Mouse (Mus musculus) MEL (cell line): ENCODE measurements around the gene Ranbp10. TPM values are rescaled to one million over a fixed set of nuclear protein-coding genes. Genes with fewer than 3 reads are reported as not detected.
"Not testable (repeated sequence)": the region's sequence is repeated elsewhere in the genome, so short reads cannot be mapped to it uniquely, and the experiment has no call there.

ENCODE experiments used
- DNase-seq: peaks from one replicate; pipeline ENCODE4 v3.0.0; 2011; ENCODE audit warnings: low read depth, low spot score
- H3K27ac ChIP-seq: 2 replicates; pipeline ENCODE4 v1.5.1; 2012; ENCODE audit warnings: low read depth, mild to moderate bottlenecking, control low read depth, low read length, moderate library complexity; ENCODE audit not compliant: control insufficient read depth
- H3K27me3 ChIP-seq, 2 experiments: fragments of 150-350 bp in 1 of 2; sonication (generic) in 1 of 2; 2 replicates each; pipeline ENCODE4 v1.6.1; 2012; ENCODE audit warnings: low read length in 2 of 2, mild to moderate bottlenecking in 2 of 2, improper control_type of control experiment in 1 of 2, moderate library complexity in 1 of 2; ENCODE audit not compliant: insufficient read depth in 2 of 2, control insufficient read depth in 1 of 2
- H3K36me3 ChIP-seq, 2 experiments: 2 replicates each; pipeline ENCODE4 v1.6.1; 2012 to 2014; ENCODE audit warnings: low read length in 2 of 2, improper control_type of control experiment in 1 of 2, inconsistent platforms in 1 of 2, mild to moderate bottlenecking in 1 of 2; ENCODE audit not compliant: insufficient read depth in 2 of 2, control insufficient read depth in 1 of 2
- H3K4me1 ChIP-seq, 2 experiments: fragments of 150-350 bp in 1 of 2; sonication (generic) in 1 of 2; 2 replicates each; pipeline ENCODE4 v1.6.1; 2012; ENCODE audit warnings: low read length in 2 of 2, improper control_type of control experiment in 1 of 2, mild to moderate bottlenecking in 1 of 2; ENCODE audit not compliant: insufficient read depth in 2 of 2, control insufficient read depth in 1 of 2
- H3K4me3 ChIP-seq, 2 experiments: fragments of 150-350 bp in 1 of 2; sonication (generic) in 1 of 2; 2 replicates each; pipeline ENCODE4 v1.5.1; 2012; ENCODE audit warnings: low read depth in 2 of 2, low read length in 2 of 2, mild to moderate bottlenecking in 2 of 2, moderate library complexity in 2 of 2, control low read depth in 1 of 2, improper control_type of control experiment in 1 of 2; ENCODE audit not compliant: control insufficient read depth in 1 of 2, insufficient read depth in 1 of 2
- H3K79me2 ChIP-seq: 2 replicates; pipeline ENCODE4 v1.6.1; 2012; ENCODE audit warnings: mild to moderate bottlenecking, low read length, moderate library complexity; ENCODE audit not compliant: control insufficient read depth, poor library complexity, insufficient read depth
- H3K9ac ChIP-seq: 2 replicates; pipeline ENCODE4 v1.6.1; 2012; ENCODE audit warnings: low read depth, mild to moderate bottlenecking, control low read depth, low read length, moderate library complexity; ENCODE audit not compliant: control insufficient read depth, poor library complexity, severe bottlenecking
- H3K9me3 ChIP-seq: fragments of 150-350 bp; sonication (generic); replicated peaks from 2 replicates; pipeline ENCODE4 v1.6.1; 2012; ENCODE audit warnings: mild to moderate bottlenecking, low read length, improper control_type of control experiment, moderate library complexity; ENCODE audit not compliant: insufficient read depth
- ETS1 ChIP-seq: IDR thresholded peaks from 2 replicates; pipeline ENCODE4 v1.6.1; 2012; ENCODE audit warnings: low read depth, mild to moderate bottlenecking, inconsistent platforms, low read length, improper control_type of control experiment, moderate library complexity
- GABPA ChIP-seq: IDR thresholded peaks from 2 replicates; pipeline ENCODE4 v1.6.1; 2012; ENCODE audit warnings: low read depth, mild to moderate bottlenecking, inconsistent platforms, low read length, improper control_type of control experiment, moderate library complexity
- HCFC1 ChIP-seq: IDR thresholded peaks from 2 replicates; pipeline ENCODE4 v1.6.1; 2012; ENCODE audit warnings: low read depth, mild to moderate bottlenecking, inconsistent platforms, low read length, improper control_type of control experiment, moderate library complexity
- MXI1 ChIP-seq: IDR thresholded peaks from 2 replicates; pipeline ENCODE4 v1.6.1; 2011; ENCODE audit warnings: mild to moderate bottlenecking, low read depth, low read length, improper control_type of control experiment
- MYC ChIP-seq: IDR thresholded peaks from 2 replicates; pipeline ENCODE4 v1.6.1; 2011; ENCODE audit warnings: low read depth, mild to moderate bottlenecking, low read length, improper control_type of control experiment, moderate library complexity
- RAD21 ChIP-seq: IDR thresholded peaks from 2 replicates; pipeline ENCODE4 v1.6.1; 2011; ENCODE audit warnings: mild to moderate bottlenecking, low read depth, low read length, improper control_type of control experiment
- TAL1 ChIP-seq: IDR thresholded peaks from 2 replicates; pipeline ENCODE4 v1.6.1; 2012; ENCODE audit warnings: mild to moderate bottlenecking, inconsistent platforms, low read length, moderate library complexity, mixed read lengths
- TCF12 ChIP-seq: IDR thresholded peaks from 2 replicates; pipeline ENCODE4 v1.6.1; 2014; ENCODE audit warnings: low read depth, mild to moderate bottlenecking, inconsistent platforms, low read length, improper control_type of control experiment, moderate library complexity
- ZMIZ1 ChIP-seq: IDR thresholded peaks from 2 replicates; pipeline ENCODE4 v1.6.1; 2012; ENCODE audit warnings: low read depth, mild to moderate bottlenecking, inconsistent platforms, low read length, improper control_type of control experiment, moderate library complexity
- polyA plus RNA-seq, 2 experiments: library from polyadenylated mRNA; stranded (reverse) in 1 of 2; unstranded in 1 of 2; fragments of >175 nt in 1 of 2; fragments of >200 nt in 1 of 2; gene quantifications; 2 replicates each; pipeline versions ENCODE4 v1.2.1 to v1.2.4; 2012; ENCODE audit warnings: low replicate concordance in 2 of 2, low read depth in 1 of 2; ENCODE audit not compliant: insufficient read length in 2 of 2, insufficient read depth in 1 of 2, missing spikeins in 1 of 2
- total RNA-seq: library from RNA; depleted of rRNA; stranded (reverse); fragments of 300-350 nt; gene quantifications from 2 replicates; pipeline ENCODE4 v1.2.3, GENCODE M21; 2012

The Ranbp10 gene
- total and polyA plus RNA-seq, 3 experiments: 7.4 to 22.1 TPM; not detected in 1

DNA sequence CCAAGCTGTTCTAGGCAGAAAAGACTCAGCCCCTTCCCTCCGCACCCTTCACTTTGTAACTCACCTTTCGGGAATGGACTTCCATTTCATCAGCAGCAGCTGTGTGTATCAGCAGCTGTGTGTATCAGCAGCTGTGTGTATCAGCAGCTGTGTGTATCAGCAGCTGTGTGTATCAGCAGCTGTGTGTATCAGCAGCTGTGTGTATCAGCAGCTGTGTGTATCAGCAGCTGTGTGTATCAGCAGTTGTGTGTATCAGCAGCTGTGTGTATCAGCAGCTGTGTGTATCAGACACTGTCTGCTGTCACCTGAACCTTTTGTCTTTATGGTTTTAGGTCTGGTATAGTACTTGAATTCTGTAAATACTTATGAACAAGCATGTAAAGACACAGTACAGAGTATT, 6.6 kb upstream of the Ranbp10 start:
- H3K9me3 ChIP-seq, H3K36me3 ChIP-seq, H3K4me3 ChIP-seq, DNase-seq, H3K4me1 ChIP-seq, H3K27ac ChIP-seq, H3K79me2 ChIP-seq, H3K27me3 ChIP-seq, H3K9ac ChIP-seq: not testable (repeated sequence)
- TF ChIP-seq ETS1 (peak; percentile 70), TAL1 (peak; percentile 19; the same call in 1 of the 2 replicates)

DNA sequence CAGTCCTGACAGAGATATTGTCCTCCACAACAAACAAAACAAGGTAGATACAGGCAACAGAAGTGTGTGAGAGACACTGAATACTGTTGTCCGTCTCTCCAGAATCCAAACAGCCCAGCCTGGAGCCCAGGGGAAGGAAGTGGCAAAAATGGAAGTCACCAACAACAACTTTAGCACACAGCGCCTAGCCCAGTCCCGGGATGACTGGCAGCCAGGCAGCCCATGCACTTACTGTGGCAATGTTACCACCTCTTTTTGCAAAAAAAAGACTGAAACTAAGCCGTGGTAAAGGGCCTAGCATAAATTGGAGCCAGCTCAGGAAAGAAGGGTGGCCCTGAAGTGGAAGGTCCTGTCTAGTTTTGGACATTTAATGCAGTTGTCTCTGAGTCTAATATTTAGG, 771 bp downstream of the Ranbp10 start:
- DNase-seq: peak; percentile 49
- no peaks in the 10 kb centered on the region for H3K9me3 ChIP-seq
- peak overlapping the region; percentile 58 to 82 for H3K4me3 ChIP-seq
- H3K79me2 ChIP-seq: peaks cover 11% of the 10 kb centered on the region
- TF ChIP-seq TCF12: 0 out of 2 replicates have a peak, but pooled peaks have one; percentile 13
- TF ChIP-seq RAD21: no peak
- TF ChIP-seq, all 39 proteins: peak for 1
- Histone ChIP-seq H3K27ac (peak overlapping the region; percentile 3; the same call in 1 of the 2 replicates), H3K27me3 (no peaks in the 10 kb centered on the region), H3K9ac (peak overlapping the region; percentile 77), H3K36me3 (peaks cover 0 to 11% of the 10 kb centered on the region in 2 experiments), H3K4me1 (peaks cover 0 to 12% of the 10 kb centered on the region in 2 experiments; a peak in 3 of 4 replicates)

DNA sequence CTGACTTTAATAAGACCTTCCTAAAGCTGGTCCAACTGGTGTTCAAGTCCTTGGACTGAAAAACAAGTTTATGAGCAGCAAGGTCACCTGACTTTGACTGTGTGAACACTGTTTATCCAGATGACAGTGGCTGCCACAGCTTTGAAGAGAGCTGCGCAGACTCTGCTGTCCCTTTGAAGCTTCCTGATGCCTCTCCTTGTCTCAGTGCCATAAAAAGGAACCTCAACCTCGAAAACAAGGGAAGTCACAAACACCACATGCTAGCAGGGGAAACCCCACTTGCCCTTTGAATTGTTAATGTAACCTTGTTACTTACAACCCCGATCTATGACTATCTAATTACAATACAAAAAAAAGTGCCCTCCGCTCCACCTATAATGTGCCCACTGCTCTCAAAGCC, 1.6 kb downstream of the Ranbp10 start:
- Histone ChIP-seq H3K4me1 (peaks cover 6 to 21% of the 10 kb centered on the region in 2 experiments), H3K27ac (no peak overlapping the region), H3K4me3 (peak overlapping the region in 1 of 2 experiments; percentile 58; a peak in 1 of 4 replicates), H3K9me3 (no peaks in the 10 kb centered on the region), H3K27me3 (no peaks in the 10 kb centered on the region), H3K79me2 (peaks cover 11% of the 10 kb centered on the region), H3K36me3 (peaks cover 0 to 18% of the 10 kb centered on the region in 2 experiments), H3K9ac (no peak overlapping the region; the same call in 1 of the 2 replicates)
- TF ChIP-seq TCF12: no peak
- no peak for TF ChIP-seq HCFC1
- no peak for TF ChIP-seq GABPA
- TF ChIP-seq MYC: no peak
- no peak for TF ChIP-seq ZMIZ1
- TF ChIP-seq MXI1: no peak
- no peak for DNase-seq
